Mouse (Mus musculus) embryonic facial prominence, embryonic 10.5 days (tissue): Measurements from ENCODE around the gene Errfi1. TPM values are rescaled to one million over a fixed set of nuclear protein-coding genes. Genes with fewer than 3 reads are reported as not detected.
"Not testable (repeated sequence)": the region's sequence is repeated elsewhere in the genome, so short reads cannot be mapped to it uniquely, and the experiment has no call there.

Experiments
- DNase-seq: peaks from one replicate; pipeline ENCODE4 v3.0.0-alpha.2; 2017; ENCODE audit warnings: low spot score
- H3K27ac ChIP-seq: fragments of 300-500 bp; sonication (generic); replicated peaks from 2 replicates; pipeline ENCODE4 v1.5.1; 2016; ENCODE audit warnings: mild to moderate bottlenecking
- H3K27me3 ChIP-seq: fragments of 300-500 bp; sonication (generic); replicated peaks from 2 replicates; pipeline ENCODE4 v1.6.1; 2016; ENCODE audit warnings: low read depth, mild to moderate bottlenecking; ENCODE audit not compliant: poor library complexity, severe bottlenecking
- H3K36me3 ChIP-seq: fragments of 300-500 bp; sonication (generic); replicated peaks from 2 replicates; pipeline ENCODE4 v1.6.1; 2016; ENCODE audit warnings: mild to moderate bottlenecking, moderate library complexity
- H3K4me1 ChIP-seq: fragments of 300-500 bp; sonication (generic); 2 replicates; pipeline ENCODE4 v1.6.1; 2016
- H3K4me3 ChIP-seq: fragments of 300-500 bp; sonication (generic); 2 replicates; pipeline ENCODE4 v1.5.1; 2016; ENCODE audit warnings: mild to moderate bottlenecking, moderate library complexity
- H3K9me3 ChIP-seq: fragments of 300-500 bp; sonication (generic); 2 replicates; pipeline ENCODE4 v1.6.1; 2016; ENCODE audit warnings: mild to moderate bottlenecking
- WGBS: fragments of 180-500 bp; shearing (Covaris S2); methylation state at CpG from one replicate; pipeline ENCODE4 v1.1.7; 2016; 5-methylcytosine and 5-hydroxymethylcytosine counted together
- polyA plus RNA-seq: library from polyadenylated mRNA; unstranded; fragments of >200 nt; fragmentation: Nextera tagmentation; extraction: Ambion mirVana; gene quantifications from 2 replicates; pipeline ENCODE4 v1.2.1, GENCODE M21; 2016

Errfi1 gene
- polyA plus RNA-seq, 1 experiment from 2014 or later = 27.0 TPM

DNA sequence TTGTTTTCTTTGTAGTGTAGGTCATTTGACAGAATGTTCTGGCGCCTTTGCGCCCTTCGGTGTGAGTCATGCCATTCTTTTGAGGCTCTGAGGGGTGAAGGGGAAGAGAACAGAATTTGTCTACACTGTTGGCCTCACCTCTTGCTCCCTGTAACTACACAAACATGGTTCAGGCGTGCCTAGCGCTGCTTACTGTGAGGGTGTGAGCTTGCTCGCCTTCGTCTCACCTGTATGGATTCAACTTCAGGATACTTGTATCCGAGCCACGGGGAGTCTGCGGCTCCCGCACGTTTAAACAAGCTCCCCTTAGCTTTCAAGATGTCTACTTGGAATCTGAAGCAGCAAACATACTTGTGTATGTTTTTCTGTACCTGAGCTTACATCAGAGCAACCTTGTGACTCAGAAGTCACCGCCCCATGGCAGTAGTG is 17.3 kb downstream of the Errfi1 start:
- DNase-seq = no peak
- WGBS = 84% methylated on average over 13 of the region's 13 CpGs
- H3K4me1 ChIP-seq = peaks cover 47% of the 10 kb centered on the region
- H3K4me3 ChIP-seq = no peak overlapping the region
- H3K27me3 ChIP-seq = no peaks in the 10 kb centered on the region
- H3K27ac ChIP-seq = peak overlapping the region; percentile 71
- H3K36me3 ChIP-seq = peaks cover 33% of the 10 kb centered on the region
- no peaks in the 10 kb centered on the region for H3K9me3 ChIP-seq

DNA sequence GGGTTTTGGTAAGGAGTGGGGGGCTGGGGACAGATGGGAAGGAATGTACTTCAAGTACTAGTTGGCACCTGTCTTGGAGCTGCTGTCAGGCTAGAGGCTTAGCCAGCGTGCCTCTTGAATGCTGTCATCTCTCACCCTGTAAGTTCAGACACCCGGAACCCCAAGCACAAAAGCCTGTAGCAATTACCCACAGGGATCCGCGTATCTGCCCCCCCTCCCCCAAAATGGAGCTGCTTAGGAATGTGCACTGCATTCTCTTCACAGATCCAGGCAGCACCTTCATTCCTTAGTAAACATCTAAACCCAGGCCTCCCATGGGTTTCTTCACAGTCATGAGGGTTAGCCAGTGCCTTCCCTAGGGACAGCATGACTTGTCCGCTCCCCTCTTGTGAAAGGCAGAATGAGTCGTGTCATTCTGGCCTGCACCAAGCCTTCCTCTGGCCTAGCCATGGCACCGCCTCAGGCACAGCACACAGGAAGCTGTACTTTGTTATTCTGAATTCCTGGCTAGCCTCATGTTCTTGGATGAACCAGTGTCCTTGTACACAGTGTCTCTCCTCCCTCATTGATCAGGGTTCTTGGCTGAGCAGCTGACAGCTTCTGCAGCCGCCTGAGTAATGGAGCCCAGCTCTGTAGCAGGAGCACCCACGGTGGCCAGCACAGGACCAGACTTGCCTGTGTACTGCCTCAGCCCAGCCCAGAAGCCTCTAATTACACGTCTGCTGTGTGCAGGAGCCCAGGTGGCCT is 17.8 kb downstream of the Errfi1 start:
- H3K27me3 ChIP-seq = no peaks in the 10 kb centered on the region
- H3K9me3 ChIP-seq = no peaks in the 10 kb centered on the region
- H3K36me3 ChIP-seq = peaks cover 27% of the 10 kb centered on the region
- peak; percentile 60 for DNase-seq
- peak overlapping the region; percentile 71 for H3K27ac ChIP-seq
- H3K4me3 ChIP-seq = peak overlapping the region; percentile 19
- WGBS = 24% methylated on average over 10 of the region's 10 CpGs
- peaks cover 47% of the 10 kb centered on the region for H3K4me1 ChIP-seq

DNA sequence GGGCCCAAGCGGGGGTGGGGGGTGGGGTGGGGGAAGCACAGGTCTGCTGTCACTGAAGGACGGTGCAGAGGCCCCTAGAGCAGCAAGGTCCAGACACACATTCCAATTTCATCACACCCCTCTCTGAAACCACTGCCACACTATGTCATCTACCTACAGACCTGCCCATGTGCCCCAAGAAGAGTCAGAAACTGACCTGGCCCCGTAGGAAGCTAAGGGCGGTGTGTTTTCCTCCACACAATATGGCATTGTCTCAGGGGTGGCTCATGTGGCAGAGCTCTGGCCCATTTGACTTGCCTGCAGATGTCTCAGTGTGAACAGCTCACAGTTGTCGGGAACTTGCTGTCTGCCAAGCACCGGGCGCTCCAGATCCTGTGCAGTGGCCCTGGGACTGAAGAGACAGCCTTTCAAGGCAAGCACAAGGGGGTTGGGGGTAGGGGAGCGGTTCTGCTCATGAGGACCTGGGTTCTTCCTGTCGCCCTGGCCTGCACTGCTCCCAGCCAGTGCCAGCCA is 18.5 kb downstream of the Errfi1 start:
- WGBS = 26% methylated on average over 9 of the region's 9 CpGs
- H3K27ac ChIP-seq = peak overlapping the region; percentile 71
- peak overlapping the region; percentile 19 for H3K4me3 ChIP-seq
- no peaks in the 10 kb centered on the region for H3K9me3 ChIP-seq
- peaks cover 21% of the 10 kb centered on the region for H3K36me3 ChIP-seq
- peak; percentile 44 for DNase-seq
- H3K4me1 ChIP-seq = peaks cover 47% of the 10 kb centered on the region
- H3K27me3 ChIP-seq = no peaks in the 10 kb centered on the region

DNA sequence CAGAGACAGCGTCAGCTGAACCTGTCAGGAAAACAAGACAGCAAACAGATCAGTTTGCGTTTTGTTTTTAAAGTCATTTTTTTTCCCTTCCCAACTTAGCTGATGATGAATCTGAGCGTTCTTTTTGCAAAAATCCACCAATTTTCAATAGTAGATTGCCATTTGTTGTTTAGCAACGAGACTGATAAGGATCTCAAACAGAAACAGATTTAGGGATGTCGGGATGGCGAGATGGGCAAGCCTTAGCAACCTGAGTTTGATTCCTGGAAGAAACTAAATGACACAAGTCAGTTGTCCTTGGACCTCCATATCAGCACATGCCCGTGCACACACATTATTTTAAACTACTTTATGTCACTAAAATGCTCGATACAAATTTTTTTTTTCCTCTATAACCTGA is 19.0 kb downstream of the Errfi1 start:
- no peak for DNase-seq
- Histone ChIP-seq H3K27ac (peak overlapping the region; percentile 71), H3K36me3 (peaks cover 16% of the 10 kb centered on the region), H3K9me3 (no peaks in the 10 kb centered on the region), H3K4me1 (peaks cover 47% of the 10 kb centered on the region), H3K4me3 (no peak overlapping the region; the same call in 1 of the 2 replicates), H3K27me3 (no peaks in the 10 kb centered on the region)
- 68% methylated on average over 8 of the region's 8 CpGs for WGBS

DNA sequence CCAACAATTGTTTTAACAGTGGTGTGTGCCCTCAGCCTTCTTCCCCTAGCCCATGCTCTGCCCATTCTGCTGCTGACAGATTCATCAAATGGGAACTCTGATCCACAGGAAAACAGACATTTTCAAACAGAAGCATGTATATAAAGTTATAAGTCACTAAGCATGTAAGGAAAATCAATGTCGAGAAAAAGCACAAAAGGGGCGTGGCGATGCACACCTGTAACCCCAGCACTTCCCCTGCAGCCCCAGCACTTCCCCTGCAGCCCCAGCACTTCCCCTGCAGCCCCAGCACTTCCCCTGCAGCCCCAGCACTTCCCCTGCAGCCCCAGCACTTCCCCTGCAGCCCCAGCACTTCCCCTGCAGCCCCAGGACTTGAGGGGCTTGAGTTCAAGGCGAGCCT is 20.7 kb downstream of the Errfi1 start:
- H3K27me3 ChIP-seq, H3K4me3 ChIP-seq, DNase-seq, H3K27ac ChIP-seq: not testable (repeated sequence)
- H3K9me3 ChIP-seq = peaks cover 14% of the 10 kb centered on the region
- H3K36me3 ChIP-seq = peaks cover 10% of the 10 kb centered on the region
- 81% methylated on average over 4 of the region's 4 CpGs for WGBS
- peaks cover 41% of the 10 kb centered on the region for H3K4me1 ChIP-seq

DNA sequence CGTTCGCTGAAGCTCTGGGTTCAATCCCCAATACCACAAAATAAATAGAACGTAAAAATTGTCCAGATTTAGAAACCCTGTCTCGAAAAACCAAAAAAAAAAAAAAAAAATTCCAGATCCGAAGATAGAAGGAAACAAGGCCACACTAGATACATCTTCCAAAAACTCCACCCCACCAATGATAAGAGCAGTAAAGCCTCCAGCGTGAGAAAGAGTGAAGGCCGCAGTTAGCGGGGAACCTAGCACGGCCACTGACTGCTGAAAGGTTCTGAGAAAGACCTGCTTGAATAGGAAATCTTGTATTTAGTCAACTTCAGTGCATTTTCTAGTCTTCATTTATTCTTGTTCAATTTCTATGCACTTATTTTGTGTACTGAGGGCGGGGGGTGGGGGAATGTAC is 21.7 kb downstream of the Errfi1 start:
- Histone ChIP-seq H3K4me1 (peaks cover 32% of the 10 kb centered on the region), H3K9me3 (peaks cover 24% of the 10 kb centered on the region), H3K36me3 (peaks cover 10% of the 10 kb centered on the region), H3K4me3 (no peak overlapping the region), H3K27ac (no peak overlapping the region), H3K27me3 (no peaks in the 10 kb centered on the region)
- DNase-seq = no peak
- 90% methylated on average over 10 of the region's 10 CpGs for WGBS

DNA sequence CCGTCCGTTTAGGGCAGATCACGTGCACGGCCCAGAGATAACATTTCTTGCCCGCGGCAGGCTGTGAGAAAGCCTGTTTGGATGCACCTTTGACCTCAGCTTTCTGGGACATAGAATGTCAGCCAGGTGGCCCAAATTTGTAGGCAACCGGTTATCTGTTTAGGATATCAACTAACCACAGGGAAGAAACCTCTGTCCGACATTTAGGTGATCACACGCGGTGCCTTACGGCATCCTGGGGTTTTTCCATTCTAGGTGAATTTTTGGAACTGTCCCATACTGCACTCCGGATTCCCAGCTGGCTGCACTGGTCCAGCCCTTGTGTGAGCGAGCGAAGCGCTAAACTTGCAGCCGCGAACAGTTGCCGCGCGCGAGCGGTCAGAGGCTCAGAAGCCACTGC is 25.9 kb downstream of the Errfi1 start:
- Histone ChIP-seq H3K4me3 (no peak overlapping the region), H3K4me1 (peaks cover 4% of the 10 kb centered on the region; the same call in 1 of the 2 replicates), H3K27ac (no peak overlapping the region), H3K27me3 (no peaks in the 10 kb centered on the region), H3K9me3 (peaks cover 27% of the 10 kb centered on the region), H3K36me3 (peaks cover 10% of the 10 kb centered on the region)
- no peak for DNase-seq
- WGBS = 96% methylated on average over 22 of the region's 22 CpGs

DNA sequence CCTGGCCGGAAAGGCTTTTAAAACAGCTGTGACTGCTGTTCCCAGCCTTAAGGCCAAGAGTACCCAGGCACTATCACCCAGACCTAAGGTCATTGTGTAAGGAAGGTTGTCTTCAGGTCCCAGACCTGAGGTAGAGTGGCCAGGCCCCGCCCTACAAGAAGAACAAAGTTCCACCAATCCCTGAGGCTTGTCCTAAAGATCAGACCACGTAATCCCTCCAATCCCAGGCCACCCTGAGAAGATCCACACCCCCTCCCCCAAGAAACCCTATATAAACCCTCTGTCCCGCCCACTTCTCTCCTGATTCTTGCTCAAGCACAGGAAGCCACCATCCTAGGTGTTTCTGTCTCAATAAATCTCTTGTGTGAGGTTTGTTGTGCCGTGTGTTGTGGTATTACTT is 26.6 kb downstream of the Errfi1 start:
- H3K27me3 ChIP-seq = no peaks in the 10 kb centered on the region
- H3K9me3 ChIP-seq = peaks cover 27% of the 10 kb centered on the region
- H3K4me1 ChIP-seq = peaks cover 4% of the 10 kb centered on the region; the same call in 1 of the 2 replicates
- H3K36me3 ChIP-seq = peaks cover 10% of the 10 kb centered on the region
- no peak overlapping the region for H3K4me3 ChIP-seq
- DNase-seq = no peak
- WGBS = 91% methylated on average over 5 of the region's 5 CpGs
- no peak overlapping the region for H3K27ac ChIP-seq

DNA sequence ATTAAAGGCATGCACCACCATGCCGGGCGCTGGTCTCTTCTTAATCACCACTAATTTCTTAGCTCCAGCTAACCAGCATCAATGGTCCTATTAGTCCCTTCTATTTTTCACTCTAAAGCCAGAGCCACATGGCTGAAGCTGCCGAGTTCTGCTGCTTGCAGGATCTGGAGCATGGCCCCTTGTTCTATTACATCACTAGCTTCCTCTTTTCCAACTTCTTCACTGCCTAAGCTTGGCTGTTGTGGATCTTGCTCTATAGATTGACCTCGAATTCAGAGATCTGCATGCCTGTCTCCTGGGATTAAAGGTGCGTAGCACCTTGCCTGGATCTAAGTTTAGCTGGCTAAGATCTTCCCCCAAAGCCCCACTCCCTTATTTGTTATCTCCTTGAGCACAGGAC is 28.9 kb downstream of the Errfi1 start:
- no peaks in the 10 kb centered on the region for H3K27me3 ChIP-seq
- no peaks in the 10 kb centered on the region for H3K4me1 ChIP-seq
- H3K9me3 ChIP-seq = peaks cover 27% of the 10 kb centered on the region
- H3K36me3 ChIP-seq = peaks cover 10% of the 10 kb centered on the region
- no peak for DNase-seq
- WGBS = 84% methylated on average over 5 of the region's 5 CpGs
- no peak overlapping the region for H3K4me3 ChIP-seq
- no peak overlapping the region for H3K27ac ChIP-seq

DNA sequence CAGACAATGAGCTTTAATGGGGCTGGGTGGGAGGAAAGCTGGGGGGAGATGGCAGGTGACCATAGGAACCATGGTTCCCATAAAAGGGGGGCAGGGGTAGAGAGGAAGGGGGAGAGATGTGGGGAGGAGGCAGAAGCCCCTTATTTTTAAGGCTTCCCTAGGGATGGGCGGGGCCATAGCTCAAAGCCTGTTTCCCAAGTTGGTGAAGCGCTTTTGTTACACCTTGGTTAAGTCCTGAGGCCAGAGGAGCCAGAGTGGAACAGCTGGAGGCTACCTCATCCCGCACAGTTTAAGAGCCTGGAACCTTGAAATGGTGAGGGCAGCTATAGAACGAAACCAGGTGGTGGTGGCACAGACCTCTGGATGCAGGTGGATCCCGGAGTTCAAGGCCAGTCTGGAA is 34.2 kb downstream of the Errfi1 start:
- H3K36me3 ChIP-seq = no peaks in the 10 kb centered on the region
- H3K9me3 ChIP-seq = no peaks in the 10 kb centered on the region
- WGBS = 70% methylated on average over 5 of the region's 5 CpGs
- H3K27ac ChIP-seq = no peak overlapping the region; the same call in 1 of the 2 replicates
- H3K4me1 ChIP-seq = peaks cover 27% of the 10 kb centered on the region
- H3K4me3 ChIP-seq = no peak overlapping the region
- no peaks in the 10 kb centered on the region for H3K27me3 ChIP-seq
- no peak for DNase-seq

DNA sequence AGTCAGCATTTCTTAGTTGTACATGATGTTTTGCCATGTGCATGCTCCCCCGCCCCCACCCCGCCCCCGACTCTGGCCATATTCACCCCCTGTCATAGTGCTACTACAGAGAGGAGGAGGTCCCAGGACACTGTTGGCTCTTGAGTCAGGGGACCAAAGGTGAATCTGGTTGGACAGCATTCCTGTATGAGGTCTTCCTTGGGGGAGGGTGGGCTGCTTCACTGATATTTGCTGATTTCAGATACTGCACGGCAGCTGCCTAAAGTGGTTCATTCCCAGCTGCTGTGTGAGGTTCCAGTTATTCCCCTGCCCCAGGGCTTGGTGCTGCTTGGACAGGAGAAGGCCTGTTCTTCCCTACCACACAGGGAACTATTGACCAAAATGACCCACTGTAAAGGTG is 34.8 kb downstream of the Errfi1 start:
- no peaks in the 10 kb centered on the region for H3K27me3 ChIP-seq
- H3K4me1 ChIP-seq = peaks cover 27% of the 10 kb centered on the region
- 64% methylated on average over 4 of the region's 4 CpGs for WGBS
- H3K27ac ChIP-seq = no peak overlapping the region; the same call in 1 of the 2 replicates
- no peaks in the 10 kb centered on the region for H3K9me3 ChIP-seq
- no peak overlapping the region for H3K4me3 ChIP-seq
- DNase-seq = peak; percentile 42
- no peaks in the 10 kb centered on the region for H3K36me3 ChIP-seq

DNA sequence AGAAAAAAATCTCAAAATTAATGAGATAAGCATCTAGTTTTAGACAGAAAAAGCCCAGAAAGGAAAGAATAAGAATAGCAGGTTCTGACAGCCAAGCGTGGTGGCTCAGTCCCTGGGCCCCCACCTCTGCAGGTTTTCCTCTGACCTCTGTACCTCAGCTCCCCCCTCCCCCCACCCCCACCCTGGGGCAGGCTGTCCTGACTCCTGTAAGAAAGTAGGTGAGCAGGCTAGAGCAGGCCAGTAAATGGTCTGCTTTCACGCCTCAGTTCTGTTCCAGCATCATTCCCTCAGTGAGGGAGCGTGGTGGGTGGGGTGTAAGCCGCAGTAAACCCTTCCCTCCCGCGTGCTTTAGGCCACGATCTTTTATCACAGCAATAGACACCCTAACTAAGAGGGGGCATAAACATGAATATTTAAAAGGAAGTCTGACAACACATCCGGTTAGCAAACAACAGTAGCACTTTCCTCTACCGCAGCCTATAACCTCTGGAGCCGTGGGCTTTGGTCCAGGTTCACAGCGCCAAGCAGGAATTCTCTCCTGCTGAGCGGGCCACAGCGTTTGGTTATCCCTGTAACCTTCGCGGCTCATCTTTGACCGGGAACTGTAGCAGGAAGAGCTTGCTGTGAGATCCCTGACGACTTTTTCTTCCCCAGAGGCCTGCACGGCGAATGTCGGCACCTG is 35.7 kb downstream of the Errfi1 start:
- H3K4me1 ChIP-seq = peaks cover 27% of the 10 kb centered on the region
- no peaks in the 10 kb centered on the region for H3K9me3 ChIP-seq
- H3K27me3 ChIP-seq = no peaks in the 10 kb centered on the region
- WGBS = 47% methylated on average over 20 of the region's 20 CpGs
- H3K4me3 ChIP-seq = no peak overlapping the region
- H3K36me3 ChIP-seq = no peaks in the 10 kb centered on the region
- DNase-seq = no peak
- peak overlapping the region; percentile 40 for H3K27ac ChIP-seq

DNA sequence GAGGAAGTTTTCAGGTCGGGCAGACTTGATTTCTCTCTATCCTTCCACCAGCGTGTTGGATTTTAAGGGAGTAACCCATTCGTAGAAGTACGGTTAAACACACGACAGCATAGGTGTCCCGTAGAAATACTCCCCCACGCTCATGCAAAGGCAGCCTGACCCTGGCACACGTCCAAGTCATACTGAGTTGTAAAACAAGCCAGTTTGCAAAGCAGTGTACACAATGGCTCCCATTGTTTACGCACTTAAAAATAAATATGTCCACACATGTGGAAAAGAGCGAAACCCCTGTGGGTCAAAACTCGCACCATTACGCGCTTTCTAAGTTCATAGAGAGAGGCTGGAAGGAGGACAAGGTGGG is 36.2 kb downstream of the Errfi1 start:
- no peak overlapping the region for H3K4me3 ChIP-seq
- H3K4me1 ChIP-seq = peaks cover 32% of the 10 kb centered on the region
- 0 out of 2 replicates have a peak overlapping the region, but pooled peaks have one; percentile 16 for H3K27ac ChIP-seq
- no peak for DNase-seq
- WGBS = 71% methylated on average over 13 of the region's 13 CpGs
- no peaks in the 10 kb centered on the region for H3K9me3 ChIP-seq
- no peaks in the 10 kb centered on the region for H3K27me3 ChIP-seq
- no peaks in the 10 kb centered on the region for H3K36me3 ChIP-seq
